Mouse (Mus musculus) forebrain, postnatal 0 days (tissue): Measurements from ENCODE around the gene Rhbdf1. TPM values are rescaled to one million over a fixed set of nuclear protein-coding genes. Genes with fewer than 3 reads are reported as not detected.

Experiments used
- ATAC-seq: fragments of 200-750 bp; cut with Nextera tagmentation; 2 replicates; pipeline ENCODE4 v1.8.0; 2017; ENCODE audit warnings: mild to moderate bottlenecking, moderate library complexity
- DNase-seq: peaks from one replicate; pipeline ENCODE4 v3.0.0-alpha.2; 2015
- H3K27ac ChIP-seq: fragments of 300-500 bp; sonication (generic); 2 replicates; pipeline ENCODE4 v1.5.1; 2014; ENCODE audit warnings: low read depth, mild to moderate bottlenecking, antibody characterized with exemption, low read length, moderate library complexity, mixed read lengths
- H3K27me3 ChIP-seq: fragments of 300-500 bp; sonication (generic); 2 replicates; pipeline ENCODE4 v1.6.1; 2014; ENCODE audit warnings: mild to moderate bottlenecking, low read length, mixed read lengths; ENCODE audit not compliant: insufficient read depth
- H3K36me3 ChIP-seq: fragments of 300-500 bp; sonication (generic); 2 replicates; pipeline ENCODE4 v1.6.1; 2014; ENCODE audit warnings: mild to moderate bottlenecking, moderate library complexity; ENCODE audit not compliant: insufficient read depth
- H3K4me1 ChIP-seq: fragments of 300-500 bp; sonication (generic); 2 replicates; pipeline ENCODE4 v1.6.1; 2014; ENCODE audit warnings: antibody characterized with exemption; ENCODE audit not compliant: insufficient read depth
- H3K4me2 ChIP-seq: fragments of 300-500 bp; sonication (generic); 2 replicates; pipeline ENCODE4 v1.6.1; 2014; ENCODE audit warnings: low read depth, mild to moderate bottlenecking, moderate library complexity
- H3K4me3 ChIP-seq: fragments of 300-500 bp; sonication (generic); 2 replicates; pipeline ENCODE4 v1.5.1; 2014; ENCODE audit warnings: low read depth, low read length, mixed read lengths
- H3K9ac ChIP-seq: fragments of 300-500 bp; sonication (generic); 2 replicates; pipeline ENCODE4 v1.6.1; 2014; ENCODE audit warnings: mild to moderate bottlenecking
- H3K9me3 ChIP-seq: fragments of 300-500 bp; sonication (generic); 2 replicates; pipeline ENCODE4 v1.6.1; 2016; ENCODE audit warnings: low read length
- CTCF ChIP-seq: sonication (generic); IDR thresholded peaks from 2 replicates; pipeline ENCODE4 v1.5.1; 2016; ENCODE audit warnings: antibody characterized with exemption, control low read depth, low read depth
- WGBS: fragments of 180-500 bp; shearing (Covaris S2); extraction: QIAGEN DNeasy Blood & Tissue Kit; methylation state at CpG from one replicate; pipeline ENCODE4 v1.1.7; 2014; 5-methylcytosine and 5-hydroxymethylcytosine counted together
- polyA plus RNA-seq: library from polyadenylated mRNA; unstranded; fragments of >200 nt; fragmentation: Nextera tagmentation; extraction: Ambion mirVana; gene quantifications from 2 replicates; pipeline ENCODE4 v1.2.1, GENCODE M21; 2015
- total RNA-seq: library from RNA; depleted of rRNA; stranded (reverse); fragments of >200 nt; gene quantifications from 2 replicates; pipeline ENCODE4 v1.2.3, GENCODE M21; 2014; rRNA removed

Gene Rhbdf1
- total and polyA plus RNA-seq, 2 experiments from 2014 or later, result 17.9 to 23.2 TPM

DNA sequence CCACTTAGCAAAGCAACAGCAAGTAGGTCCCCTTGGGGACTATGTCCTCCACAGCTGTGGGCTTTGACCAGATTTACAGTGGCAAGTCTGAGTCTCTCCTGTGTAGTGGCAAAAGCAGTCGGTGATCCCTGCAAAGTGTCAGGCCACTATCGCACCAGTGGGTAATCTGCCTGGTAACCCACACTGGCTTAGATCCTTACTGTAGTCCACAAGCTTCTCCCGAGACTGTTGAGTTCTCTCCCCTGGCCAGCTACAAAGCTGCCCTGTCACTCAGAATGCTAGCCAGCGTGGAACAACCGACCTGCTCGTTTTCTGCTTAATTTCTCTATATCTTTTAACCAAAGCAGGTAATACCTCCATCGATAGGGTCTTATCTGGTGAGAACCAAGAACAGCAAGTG lies 61.8 kb downstream of the Rhbdf1 start:
- no peak for ATAC-seq

More for the DNA sequence above, 61.8 kb downstream of the Rhbdf1 start:
- Histone ChIP-seq H3K4me1 (peaks cover 30% of the 10 kb centered on the region), H3K9ac (no peak overlapping the region), H3K27ac (peak overlapping the region; percentile 89; the same call in 1 of the 2 replicates), H3K4me2 (no peak overlapping the region), H3K36me3 (no peaks in the 10 kb centered on the region), H3K9me3 (no peaks in the 10 kb centered on the region), H3K4me3 (no peak overlapping the region), H3K27me3 (no peaks in the 10 kb centered on the region)
- no peak for DNase-seq
- no peak for TF ChIP-seq CTCF
- WGBS, result 62% methylated on average over 7 of the region's 7 CpGs

Other genes with a start within 250 kb of the Rhbdf1 start
- gene Nsg2, start 221.8 kb downstream of the Rhbdf1 start, total RNA-seq, result 1,434 and 1,519 TPM in 2 replicates
- 646 and 742 TPM in 2 replicates for gene Nsg2, start 221.8 kb downstream of the Rhbdf1 start, polyA plus RNA-seq
- gene Il9r, start 22.0 kb downstream of the Rhbdf1 start, total RNA-seq, result not detected in 2 replicates
- not detected in 2 replicates for gene Il9r, start 22.0 kb downstream of the Rhbdf1 start, polyA plus RNA-seq
- 15.2 and 34.0 TPM in 2 replicates for gene Snrnp25, start 16.9 kb downstream of the Rhbdf1 start, total RNA-seq
- gene Snrnp25, start 16.9 kb downstream of the Rhbdf1 start, polyA plus RNA-seq, result 50.4 and 58.0 TPM in 2 replicates
- 28.4 and 29.7 TPM in 2 replicates for gene Mpg, start 4.2 kb upstream of the Rhbdf1 start, total RNA-seq
- gene Mpg, start 4.2 kb upstream of the Rhbdf1 start, polyA plus RNA-seq, result 26.4 and 31.0 TPM in 2 replicates
- 34.6 and 51.9 TPM in 2 replicates for gene Nprl3, start 45.4 kb upstream of the Rhbdf1 start, total RNA-seq
- gene Nprl3, start 45.4 kb upstream of the Rhbdf1 start, polyA plus RNA-seq, result 32.0 and 38.1 TPM in 2 replicates
- not detected in 2 replicates for gene Hba-x, start 54.1 kb upstream of the Rhbdf1 start, total RNA-seq
- not detected in 2 replicates for gene Hba-x, start 54.1 kb upstream of the Rhbdf1 start, polyA plus RNA-seq
- gene Hba-a1, start 61.2 kb upstream of the Rhbdf1 start, total RNA-seq, result 405 and 563 TPM in 2 replicates
- 490 and 723 TPM in 2 replicates for gene Hba-a1, start 61.2 kb upstream of the Rhbdf1 start, polyA plus RNA-seq
- gene Hbq1b, start 64.7 kb upstream of the Rhbdf1 start, total RNA-seq, result 0.71 and 1.8 TPM in 2 replicates
- 3.5 and 5.5 TPM in 2 replicates for gene Hbq1b, start 64.7 kb upstream of the Rhbdf1 start, polyA plus RNA-seq
- 789 and 953 TPM in 2 replicates for gene Hba-a2, start 74.2 kb upstream of the Rhbdf1 start, total RNA-seq
- gene Hba-a2, start 74.2 kb upstream of the Rhbdf1 start, polyA plus RNA-seq, result 1,191 and 1,686 TPM in 2 replicates
- 1.3 and 1.6 TPM in 2 replicates for gene Hbq1a, start 77.8 kb upstream of the Rhbdf1 start, total RNA-seq
- 2.3 and 2.6 TPM in 2 replicates for gene Hbq1a, start 77.8 kb upstream of the Rhbdf1 start, polyA plus RNA-seq
- gene Sh3pxd2b, start 125.5 kb upstream of the Rhbdf1 start, total RNA-seq, result 26.0 and 35.9 TPM in 2 replicates
- gene Sh3pxd2b, start 125.5 kb upstream of the Rhbdf1 start, polyA plus RNA-seq, result 5.7 and 7.4 TPM in 2 replicates
- gene Ubtd2, start 233.1 kb upstream of the Rhbdf1 start, total RNA-seq, result 56.1 and 72.0 TPM in 2 replicates
- gene Ubtd2, start 233.1 kb upstream of the Rhbdf1 start, polyA plus RNA-seq, result 36.0 and 41.6 TPM in 2 replicates